Mouse (Mus musculus) activated CD4-positive, CD25-positive, alpha-beta regulatory T cell (primary cell): ENCODE data around the gene Cdk11b. TPM values are rescaled to one million over a fixed set of nuclear protein-coding genes. Genes with fewer than 3 reads are reported as not detected.

Experiments used
- polyA plus RNA-seq, 2 experiments: library from polyadenylated mRNA; unstranded; fragments of 100-300 nt; shearing (Covaris generic); gene quantifications; one replicate each; pipeline ENCODE4 v1.2.1; 2017

Cdk11b gene
- polyA plus RNA-seq, result 100 to 1,000 TPM; 107 to 146 TPM

DNA sequence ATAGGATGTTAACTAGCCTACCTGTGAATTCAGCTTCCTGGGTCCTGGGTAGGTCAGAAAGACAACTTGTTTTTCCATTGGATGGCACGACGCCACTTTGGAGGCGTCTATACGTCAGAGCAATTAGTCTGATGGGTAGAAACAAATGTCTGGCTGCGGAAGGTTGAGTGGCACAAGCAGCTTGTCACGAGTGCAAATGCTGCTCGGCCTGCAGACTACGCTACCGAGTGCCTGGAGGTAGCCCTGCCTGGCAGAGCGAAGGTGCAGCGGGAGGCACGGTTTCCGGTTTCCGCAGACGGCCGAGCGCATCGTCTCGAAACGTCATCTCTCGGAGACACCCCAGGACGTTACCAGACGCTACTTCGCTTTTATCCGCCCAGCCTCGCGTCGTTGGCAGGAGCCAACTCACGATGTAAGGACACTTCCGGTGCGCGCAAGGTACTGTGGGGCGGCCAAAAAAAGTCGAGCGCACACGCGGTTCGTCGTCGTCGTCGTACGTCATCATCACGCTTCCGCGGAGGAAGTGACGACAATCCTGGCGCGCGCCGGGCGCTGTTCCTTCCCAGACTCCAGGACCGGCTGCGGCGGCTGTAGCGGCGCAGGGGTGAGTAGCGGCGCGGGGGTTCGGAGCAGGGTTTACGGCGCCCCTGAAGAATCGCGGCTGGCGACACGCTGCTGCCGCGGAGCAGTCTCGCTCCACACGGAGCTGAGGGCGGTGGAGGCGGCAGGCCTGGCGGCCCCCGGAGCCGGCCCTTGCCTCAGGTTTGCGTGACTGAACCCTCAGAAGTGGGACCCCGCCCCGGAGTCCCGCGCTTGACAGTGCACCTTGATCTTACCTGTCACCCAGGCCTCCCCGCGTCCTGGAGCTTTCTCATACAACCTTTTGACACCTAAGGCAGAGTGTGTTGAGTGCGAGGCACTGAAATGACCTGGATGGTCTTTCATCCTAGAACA lies at the start of gene Cdk11b:
Gene Cdk11b (plus strand): TSS at position 517 of the 954 bp plus-strand sequence.

DNA sequence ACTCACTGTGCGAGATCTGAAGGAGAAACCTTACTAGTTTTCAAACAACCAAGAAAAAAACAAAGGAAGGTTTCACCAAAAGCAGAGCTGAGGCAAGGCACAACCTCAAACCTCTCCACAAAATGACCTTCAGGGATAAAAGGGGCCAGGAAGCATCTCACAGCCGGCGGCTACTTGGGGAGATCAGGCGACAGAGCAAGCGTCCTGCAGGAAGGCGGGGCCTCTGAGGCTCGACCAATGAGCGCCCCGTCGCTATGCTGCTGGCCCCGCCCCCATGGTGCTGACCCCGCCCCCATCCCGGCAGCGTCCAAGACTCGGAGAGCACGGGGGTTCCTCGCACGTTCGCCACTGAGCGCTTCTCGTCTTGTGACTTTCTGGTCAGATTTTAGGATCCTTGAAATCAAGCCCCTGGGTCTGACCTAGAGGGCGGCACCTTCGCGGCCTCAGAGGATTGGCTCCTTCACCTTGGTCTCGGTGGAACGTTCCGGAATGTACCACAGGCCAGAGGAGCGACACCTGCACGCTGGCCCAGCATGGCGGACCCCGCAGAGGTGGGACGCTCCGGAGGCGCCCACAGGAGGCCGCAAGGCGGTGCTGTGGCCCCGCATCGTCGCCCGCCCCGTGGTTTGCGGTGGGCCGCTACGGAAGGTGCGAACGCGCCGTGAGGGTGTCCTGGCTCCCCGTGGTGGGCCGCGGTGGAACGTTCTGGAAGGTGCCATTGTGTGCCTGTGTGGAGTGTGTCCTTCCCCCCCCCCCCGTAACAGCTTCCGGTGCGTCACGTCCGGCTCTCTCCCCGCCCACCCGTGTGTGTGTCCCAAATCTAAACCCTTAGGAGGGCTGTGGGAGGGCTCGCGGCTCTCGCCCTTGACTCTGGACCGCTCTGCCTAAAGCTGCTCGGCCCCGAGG lies 23.3 kb upstream of the Cdk11b start, which contains the start of gene Slc35e2:
Gene Slc35e2 (plus strand): TSS at position 326 of the 906 bp plus-strand sequence.

DNA sequence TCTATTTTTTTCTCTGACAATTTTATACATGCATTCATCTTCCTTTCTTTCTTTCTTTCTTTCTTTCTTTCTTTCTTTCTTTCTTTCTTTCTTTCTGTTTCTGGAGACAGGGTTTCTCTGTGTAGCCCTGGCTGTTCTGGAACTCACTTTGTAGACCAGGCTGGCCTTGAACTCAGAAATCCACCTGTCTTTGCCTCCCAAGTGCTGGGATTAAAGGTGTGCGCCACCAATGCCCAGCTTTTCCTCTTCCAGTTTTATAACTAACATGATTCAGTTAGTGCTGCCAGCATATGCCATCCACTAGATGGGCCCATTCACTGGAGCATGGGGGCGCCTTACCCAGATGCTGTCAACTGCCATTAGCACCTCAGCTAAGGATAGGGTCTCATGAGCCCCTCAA lies 20.7 kb downstream of the Cdk11b start, which contains the start of gene Gm10563:
Gene Gm10563 (minus strand): TSS at position 101 of the 400 bp plus-strand sequence.

DNA sequence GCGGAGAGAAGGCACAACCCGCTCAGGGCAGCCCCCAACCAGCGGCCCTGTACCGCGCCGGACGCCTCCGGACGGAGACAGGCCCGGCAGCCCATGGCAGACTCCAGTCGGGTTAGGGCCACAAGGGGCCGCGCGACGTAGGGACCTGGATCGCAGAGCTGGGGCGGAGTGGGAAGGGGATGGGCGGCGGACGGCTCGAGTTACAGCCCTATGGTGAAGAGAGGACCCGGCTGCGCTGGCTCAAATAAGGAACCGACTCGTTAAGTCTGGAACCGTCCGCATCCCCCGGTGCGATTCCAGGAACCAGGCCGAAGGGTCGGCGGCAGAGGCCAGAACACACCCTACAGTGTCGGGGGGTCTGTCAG lies 28.4 kb downstream of the Cdk11b start, which contains the start of gene Mmp23:
Gene Mmp23 (minus strand): TSS at position 299 of the 365 bp plus-strand sequence.

DNA sequence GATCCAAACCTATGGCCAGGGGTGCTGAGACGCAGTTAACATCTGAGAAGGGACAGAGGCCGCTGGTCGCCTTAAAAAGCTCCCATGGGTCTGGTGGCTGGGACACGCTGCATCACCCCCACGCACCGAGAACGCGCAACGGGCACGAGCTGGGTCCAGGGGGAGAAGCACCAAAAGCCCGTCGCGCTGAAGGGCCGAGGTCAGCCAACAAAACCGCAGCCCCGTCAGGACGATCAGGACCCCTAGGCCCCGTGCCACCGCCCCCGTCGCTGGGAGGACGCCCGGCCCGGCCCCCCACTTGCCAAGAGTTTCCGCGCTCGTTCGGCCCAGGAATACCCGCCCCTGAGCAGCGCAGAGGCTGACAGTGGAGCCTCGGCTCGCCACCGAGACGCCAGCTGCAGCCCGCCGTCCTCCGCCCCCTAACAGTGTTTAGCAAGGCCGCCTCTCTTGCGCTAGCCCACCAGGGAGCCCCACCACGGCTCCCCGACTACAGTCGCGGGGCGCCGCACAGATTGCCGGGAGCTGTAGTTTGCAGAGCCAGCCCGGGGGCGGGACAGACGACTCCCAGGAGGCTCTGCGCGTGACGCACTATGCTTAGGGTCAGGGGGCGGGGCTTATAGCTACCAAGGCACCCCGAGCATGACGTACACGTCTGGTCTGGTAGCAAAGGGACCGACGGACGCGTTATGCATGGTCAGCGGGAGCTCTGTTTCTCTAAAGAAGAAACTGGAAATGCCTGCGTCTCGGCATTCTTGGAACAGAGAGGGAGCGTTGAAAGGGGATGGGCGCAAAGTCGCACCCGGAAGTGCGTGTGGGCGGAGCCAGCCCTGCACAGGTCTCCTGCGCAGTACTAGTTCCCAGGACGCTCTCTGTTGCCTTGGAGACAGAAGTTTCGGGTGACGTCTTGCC lies 44.3 kb downstream of the Cdk11b start, which contains the start of gene Mib2:
Gene Mib2 (minus strand): TSS at position 510 of the 909 bp plus-strand sequence.

DNA sequence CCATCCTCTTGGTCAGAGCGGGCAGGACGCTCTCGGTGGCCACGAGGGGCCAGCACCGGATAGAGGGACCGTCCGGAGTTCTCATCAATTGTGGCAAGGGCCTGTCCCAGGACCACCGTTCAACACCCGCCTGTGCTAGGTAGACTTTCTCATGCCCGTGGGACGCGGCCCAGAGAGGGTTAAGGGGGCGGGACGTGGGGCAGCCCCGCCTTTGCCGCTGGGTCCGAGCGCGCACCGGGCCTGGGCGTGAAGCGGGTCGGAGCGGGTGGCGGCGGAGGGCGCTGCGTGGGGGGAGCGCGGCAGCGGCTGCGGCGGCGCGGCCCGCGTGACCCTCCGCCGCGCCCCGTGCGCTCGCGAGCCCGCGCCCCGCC lies 69.4 kb downstream of the Cdk11b start, which contains the start of gene Fndc10:
Gene Fndc10 (plus strand): TSS at position 232 of the 371 bp plus-strand sequence.

Other genes with a start within 250 kb of the Cdk11b start
- under 1 TPM; 0.13 to 0.71 TPM for gene Gabrd, start 226.7 kb upstream of the Cdk11b start, polyA plus RNA-seq
- gene Cfap74, start 215.7 kb upstream of the Cdk11b start, polyA plus RNA-seq, result 1 to 10 TPM; 2.2 to 3.1 TPM
- gene Tmem52, start 155.7 kb upstream of the Cdk11b start, polyA plus RNA-seq, result under 1 TPM in 1 of 2 experiments, not detected in 1; 0.20 TPM
- gene Gnb1, start 133.5 kb upstream of the Cdk11b start, polyA plus RNA-seq, result 100 to 1,000 TPM; 375 to 448 TPM
- 100 to 1,000 TPM in 1 of 2 experiments, 10 to 100 TPM in 1; 95.0 to 127 TPM for gene Nadk, start 62.5 kb upstream of the Cdk11b start, polyA plus RNA-seq
- gene Slc35e2, start 23.4 kb upstream of the Cdk11b start, polyA plus RNA-seq, result 10 to 100 TPM in 1 of 2 experiments, 1 to 10 TPM in 1; 8.8 to 10.8 TPM
- not detected for gene Gm10563, start 20.6 kb downstream of the Cdk11b start, polyA plus RNA-seq
- gene Mmp23, start 28.5 kb downstream of the Cdk11b start, polyA plus RNA-seq, result 1 to 10 TPM in 1 of 2 experiments, under 1 TPM in 1; 0.26 to 1.1 TPM
- gene Mib2, start 44.3 kb downstream of the Cdk11b start, polyA plus RNA-seq, result 10 to 100 TPM; 21.5 to 27.7 TPM
- 10 to 100 TPM in 1 of 2 experiments, 1 to 10 TPM in 1; 7.2 to 41.1 TPM for gene Fndc10, start 69.5 kb downstream of the Cdk11b start, polyA plus RNA-seq
- gene Ssu72, start 79.9 kb downstream of the Cdk11b start, polyA plus RNA-seq, result 100 to 1,000 TPM; 177 to 184 TPM
- gene Tmem240, start 109.9 kb downstream of the Cdk11b start, polyA plus RNA-seq, result 1 to 10 TPM; 1.2 to 1.5 TPM
- gene Atad3a, start 136.2 kb downstream of the Cdk11b start, polyA plus RNA-seq, result 10 to 100 TPM; 45.1 to 52.5 TPM
- under 1 TPM in 1 of 2 experiments, not detected in 1; 0.25 TPM for gene Vwa1, start 149.8 kb downstream of the Cdk11b start, polyA plus RNA-seq
- under 1 TPM in 1 of 2 experiments, not detected in 1; 0.05 TPM for gene Tmem88b, start 161.0 kb downstream of the Cdk11b start, polyA plus RNA-seq
- gene Ankrd65, start 165.6 kb downstream of the Cdk11b start, polyA plus RNA-seq, result under 1 TPM in 1 of 2 experiments, not detected in 1; 0.66 TPM
- gene Mrpl20, start 178.0 kb downstream of the Cdk11b start, polyA plus RNA-seq, result 100 to 1,000 TPM; 139 to 192 TPM
- 100 to 1,000 TPM; 248 to 258 TPM for gene Ccnl2, start 187.6 kb downstream of the Cdk11b start, polyA plus RNA-seq
- gene Aurkaip1, start 206.4 kb downstream of the Cdk11b start, polyA plus RNA-seq, result 100 to 1,000 TPM; 185 to 200 TPM
- gene Mxra8, start 214.8 kb downstream of the Cdk11b start, polyA plus RNA-seq, result 1 to 10 TPM; 1.3 to 2.7 TPM
- 10 to 100 TPM; 38.5 to 41.0 TPM for gene Dvl1, start 222.5 kb downstream of the Cdk11b start, polyA plus RNA-seq
- under 1 TPM; 0.37 to 0.61 TPM for gene Tas1r3, start 238.5 kb downstream of the Cdk11b start, polyA plus RNA-seq
- 10 to 100 TPM; 13.6 to 15.3 TPM for gene Cptp, start 244.6 kb downstream of the Cdk11b start, polyA plus RNA-seq
- gene Ints11, start 244.7 kb downstream of the Cdk11b start, polyA plus RNA-seq, result 100 to 1,000 TPM in 1 of 2 experiments, 10 to 100 TPM in 1; 98.2 to 112 TPM